Mouse (Mus musculus) kidney, postnatal 10 days (tissue): ENCODE measurements around the gene Chrne.
A peak's percentile ranks its signal among the peaks of the same experiment; 100 is the strongest.

Experiments used
- DNase-seq: peaks from one replicate; pipeline ENCODE4 v3.0.0; 2021; ENCODE audit warnings: mixed read lengths

Gene Chrne

DNA sequence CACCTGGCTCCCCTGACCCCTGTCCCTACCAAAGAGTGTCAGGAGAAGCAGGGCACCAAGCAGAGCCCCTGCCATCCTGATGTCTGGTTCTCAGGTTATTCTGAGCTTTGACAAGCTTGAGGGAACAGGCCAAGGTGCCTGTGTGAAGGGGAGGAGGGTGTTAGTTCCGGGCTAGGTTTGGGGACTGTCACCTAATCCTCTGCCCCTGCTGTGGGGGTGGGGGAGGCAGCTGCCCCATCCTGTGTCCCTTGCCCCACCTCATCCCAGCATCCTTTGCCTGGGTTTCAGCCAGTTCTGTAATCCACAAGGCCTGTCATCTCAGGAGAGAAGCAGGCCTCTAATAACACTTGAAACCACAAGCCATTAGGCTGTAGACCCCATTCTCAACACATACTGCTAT lies at the start of gene Chrne:
Gene Chrne, minus strand, starts transcription at position 116 of the 400 bp plus-strand sequence.
- no peak for DNase-seq

DNA sequence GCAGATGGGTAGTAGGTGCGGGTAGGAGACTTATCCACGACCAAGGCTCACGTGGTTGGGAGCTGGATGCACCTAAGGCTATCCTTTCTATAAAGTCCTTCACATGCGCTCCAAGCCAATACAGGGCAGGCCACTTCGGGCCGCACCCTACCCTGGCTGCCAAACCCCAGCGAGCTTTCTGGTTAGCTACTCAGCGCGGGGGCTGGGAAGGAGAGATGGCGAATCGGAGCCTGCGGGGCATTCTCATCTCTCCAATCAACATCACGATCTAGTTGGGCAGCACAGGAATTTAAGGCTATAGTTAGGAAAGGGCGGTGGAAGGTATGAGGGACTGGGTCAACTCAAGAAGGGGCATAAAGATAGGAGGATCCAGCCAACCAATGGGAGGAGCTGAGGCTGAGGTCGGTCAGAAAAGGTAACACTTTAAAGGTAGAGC lies 49.3 kb upstream of the Chrne start:
- peak; percentile 83 for DNase-seq

DNA sequence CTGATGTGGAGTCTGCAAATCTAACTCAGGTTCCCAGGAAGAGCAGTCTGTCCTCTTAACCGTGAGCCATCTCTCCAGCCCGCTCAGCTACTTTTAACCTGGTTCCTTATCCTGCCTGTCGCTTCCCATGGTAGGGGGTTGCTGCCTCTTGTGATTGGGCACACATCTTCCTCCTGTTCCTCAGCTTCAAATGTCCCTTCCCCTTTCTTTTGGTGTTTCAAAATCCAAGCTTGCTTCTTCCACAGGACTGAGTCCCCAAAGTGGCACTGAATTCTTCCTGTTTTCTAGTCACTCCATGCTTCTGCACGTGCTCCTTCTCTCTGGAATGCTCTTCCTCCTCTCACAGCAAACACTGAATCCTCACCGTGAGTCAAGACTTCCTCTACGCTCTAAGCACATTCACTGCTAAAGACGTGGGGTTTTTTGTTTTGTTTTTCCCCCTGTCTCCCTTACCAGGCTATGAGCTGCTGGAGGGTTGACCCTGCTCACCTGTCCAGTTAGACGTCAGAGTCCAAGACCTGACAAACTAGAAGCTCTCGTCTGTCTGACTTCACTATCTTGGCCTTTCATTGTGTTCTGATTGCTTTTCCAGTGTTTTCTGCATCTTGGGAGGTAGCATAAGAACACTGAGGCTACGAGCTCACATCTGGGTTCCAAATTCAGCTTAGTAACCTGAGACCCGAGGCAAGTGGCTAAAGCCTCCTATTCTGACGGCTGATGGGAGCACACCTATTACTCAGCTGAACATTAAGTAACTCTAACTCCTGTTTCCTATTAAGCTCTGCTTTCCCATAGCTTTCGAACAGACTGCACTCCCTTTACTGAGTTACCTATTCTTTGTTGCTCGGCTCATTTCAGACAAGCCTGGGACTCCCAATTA lies 48.5 kb upstream of the Chrne start:
- no peak for DNase-seq

DNA sequence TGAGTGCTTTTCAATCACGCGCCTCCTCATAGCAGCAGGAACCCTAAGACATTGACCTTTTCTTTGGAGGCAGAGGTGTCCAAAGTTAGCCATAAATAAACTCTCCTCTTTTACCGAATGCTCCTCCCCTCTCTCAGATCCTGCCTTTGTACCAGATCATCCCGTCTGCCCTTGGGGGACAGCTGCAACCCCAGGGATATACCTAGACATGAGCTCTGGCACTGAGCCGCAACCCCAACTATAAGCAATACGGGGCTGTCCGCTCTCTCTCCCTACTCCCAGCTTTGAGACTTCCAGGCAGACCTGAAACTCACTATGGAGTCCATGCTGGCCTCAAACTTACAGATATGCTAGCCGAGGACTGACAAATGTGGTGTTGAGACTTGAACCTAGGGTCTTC lies 47.7 kb upstream of the Chrne start:
- DNase-seq, result no peak

DNA sequence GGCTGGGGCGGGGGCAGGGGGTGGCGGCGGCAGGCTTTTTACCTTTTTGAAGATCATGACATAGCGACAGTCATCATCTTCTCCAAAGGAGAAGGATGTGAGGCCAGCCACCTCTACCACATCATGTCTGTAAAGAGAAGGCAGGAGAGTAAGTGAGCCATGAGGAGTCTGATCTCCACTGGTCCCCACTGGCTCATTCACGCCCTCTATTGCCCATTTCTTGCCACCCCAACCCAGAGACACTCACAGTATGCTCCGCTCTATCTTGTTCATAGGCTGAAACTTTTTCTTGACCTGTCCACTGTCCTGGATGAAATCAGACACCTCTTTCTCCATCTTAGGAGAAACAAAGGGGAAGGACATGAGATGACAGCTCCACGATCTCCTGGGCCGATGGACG lies 45.7 kb upstream of the Chrne start:
- DNase-seq, result no peak

DNA sequence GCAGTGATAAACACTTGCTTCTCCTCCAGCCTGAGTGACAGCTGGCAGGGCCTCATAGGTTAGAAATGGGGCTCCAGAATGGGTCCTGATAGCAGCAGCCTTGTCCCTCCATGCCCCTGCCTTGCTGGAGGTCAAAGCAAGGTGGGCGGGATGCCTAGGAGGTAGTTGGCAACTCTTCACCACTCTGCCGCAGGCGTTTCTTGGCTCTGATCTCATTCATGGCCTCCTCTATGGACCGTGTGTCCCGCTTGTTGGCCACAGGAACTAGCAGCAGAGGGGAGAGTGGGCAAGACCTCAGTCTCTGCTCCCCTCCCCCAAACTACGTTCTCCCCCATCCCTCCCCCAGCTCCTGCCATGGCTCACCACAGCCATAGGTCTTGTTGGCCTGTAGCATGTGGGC lies 44.9 kb upstream of the Chrne start:
- no peak for DNase-seq

DNA sequence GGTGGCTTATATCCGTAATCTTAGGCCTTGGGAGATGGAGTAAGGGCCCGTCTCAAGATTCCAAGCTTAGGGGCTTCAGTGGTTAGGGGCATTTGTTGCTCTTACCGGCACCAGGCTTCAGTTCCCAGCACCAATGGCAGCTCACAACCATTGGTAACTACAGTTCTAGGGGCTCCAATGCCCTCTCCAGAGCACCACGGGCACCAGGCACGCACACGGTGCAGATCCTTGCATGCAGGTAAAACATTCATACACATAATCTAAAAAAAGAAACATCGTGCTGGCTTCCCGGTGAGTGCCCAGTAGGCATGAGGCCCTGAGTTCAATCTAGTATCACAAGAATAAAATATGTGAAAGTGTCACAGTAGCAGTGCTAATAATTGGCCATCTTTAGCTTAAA lies 44.1 kb upstream of the Chrne start:
- DNase-seq, result no peak

DNA sequence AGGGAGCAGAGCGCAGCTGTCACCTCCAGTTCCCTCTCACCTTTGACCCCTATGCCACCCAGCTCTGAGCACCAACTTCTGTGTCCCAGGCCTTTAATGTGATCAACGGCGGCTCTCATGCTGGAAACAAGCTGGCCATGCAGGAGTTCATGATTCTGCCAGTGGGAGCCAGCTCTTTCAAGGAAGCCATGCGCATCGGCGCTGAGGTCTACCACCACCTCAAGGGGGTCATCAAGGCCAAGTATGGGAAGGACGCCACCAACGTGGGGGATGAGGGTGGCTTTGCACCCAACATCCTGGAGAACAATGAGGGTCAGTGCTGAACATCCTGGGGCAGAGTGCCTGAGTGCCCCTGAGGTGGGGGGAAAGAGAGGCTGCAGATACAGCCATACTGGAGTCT lies 41.6 kb upstream of the Chrne start:
- DNase-seq, result no peak

DNA sequence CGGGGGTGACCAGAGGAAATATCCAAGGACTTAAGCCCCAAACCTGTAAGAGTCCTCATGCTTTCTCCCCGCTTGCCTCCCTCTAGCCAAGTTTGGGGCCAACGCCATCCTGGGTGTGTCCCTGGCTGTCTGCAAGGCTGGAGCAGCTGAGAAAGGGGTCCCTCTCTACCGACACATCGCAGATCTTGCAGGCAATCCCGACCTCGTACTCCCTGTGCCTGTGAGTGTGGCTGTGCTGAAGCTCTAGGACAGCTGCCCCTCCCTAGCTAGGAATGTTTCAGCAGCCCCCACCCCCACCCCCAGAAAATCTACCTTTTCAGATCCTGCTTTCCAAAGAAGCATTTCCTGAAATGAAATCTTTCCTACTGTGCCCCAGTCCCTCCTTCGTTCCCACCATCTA lies 39.9 kb upstream of the Chrne start:
- DNase-seq, result no peak

DNA sequence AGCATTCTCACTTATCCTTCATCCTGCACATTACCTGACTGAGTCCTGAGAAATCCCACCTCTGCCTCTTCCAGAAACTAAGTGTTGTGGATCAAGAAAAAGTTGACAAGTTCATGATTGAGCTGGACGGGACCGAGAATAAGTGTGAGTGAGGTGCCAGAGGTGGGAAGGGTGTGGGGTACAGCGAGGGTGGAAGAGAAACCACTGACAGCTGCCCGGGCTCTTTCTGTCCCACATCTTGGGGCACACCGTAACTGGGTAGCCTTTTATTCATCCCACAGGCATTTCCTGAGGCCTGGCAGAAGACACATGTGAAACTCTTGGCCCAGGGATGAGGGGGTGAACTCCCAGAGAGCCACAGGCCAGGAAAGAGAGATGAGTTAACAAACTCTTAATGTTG lies 39.5 kb upstream of the Chrne start:
- DNase-seq, result no peak

DNA sequence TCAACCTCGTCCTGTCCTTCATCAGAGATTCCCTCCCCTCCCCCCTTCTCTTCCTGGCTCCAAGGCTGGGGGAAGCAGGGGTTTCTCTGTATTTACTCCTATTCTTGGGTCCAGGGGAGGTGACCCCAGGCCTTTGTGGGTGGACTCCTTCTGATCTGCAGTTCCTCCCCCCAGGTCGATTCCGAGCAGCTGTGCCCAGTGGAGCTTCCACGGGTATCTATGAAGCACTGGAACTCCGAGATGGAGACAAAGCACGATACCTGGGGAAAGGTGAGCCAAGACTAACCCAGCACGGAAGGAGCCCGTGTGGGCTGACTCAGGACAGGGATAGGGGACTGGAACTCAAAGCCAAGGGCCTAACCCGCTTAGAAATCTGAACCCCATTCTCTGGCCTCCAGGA lies 39.0 kb upstream of the Chrne start:
- no peak for DNase-seq

DNA sequence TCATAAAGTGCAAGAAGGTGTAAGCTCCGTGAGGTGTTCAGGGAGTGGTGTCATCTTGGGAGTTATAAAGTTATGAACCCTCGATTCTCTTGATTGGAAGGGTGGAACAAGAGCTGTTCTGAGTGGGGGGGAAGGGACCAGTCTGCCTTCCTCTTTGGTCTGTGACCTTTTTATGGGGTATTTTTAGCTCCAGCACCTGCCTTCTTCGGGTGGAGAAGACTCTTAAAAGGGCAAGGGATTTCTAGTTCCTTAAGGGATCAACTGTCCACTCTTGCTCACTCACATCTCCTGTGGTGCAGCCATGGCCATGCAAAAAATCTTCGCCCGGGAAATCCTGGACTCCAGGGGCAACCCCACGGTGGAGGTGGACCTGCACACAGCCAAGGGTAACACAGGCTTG lies 38.6 kb upstream of the Chrne start:
- DNase-seq, result no peak

DNA sequence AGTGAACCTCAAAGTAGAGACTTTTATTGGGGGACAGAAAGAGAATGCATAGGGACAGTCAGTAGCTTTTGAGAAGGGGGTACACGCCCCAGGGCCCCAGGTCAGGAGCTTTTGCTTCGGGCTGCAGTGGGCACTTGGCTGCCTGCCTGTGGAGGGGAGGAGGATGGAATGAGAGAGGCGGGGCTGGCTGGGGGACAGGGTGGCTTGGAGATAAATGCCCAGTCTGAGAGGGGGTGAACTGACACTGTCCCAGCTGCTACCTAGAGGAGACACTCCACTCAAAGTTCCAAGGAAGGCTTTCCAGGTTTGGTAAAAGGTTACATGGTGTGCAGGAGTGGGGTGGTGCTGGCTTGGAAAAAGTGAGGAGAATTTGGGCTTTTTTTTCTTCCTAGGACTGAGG lies 37.9 kb upstream of the Chrne start, which contains the start of gene Eno3:
Gene Eno3, plus strand, starts transcription at position 239 of the 400 bp plus-strand sequence.
- DNase-seq, result peak; percentile 50

DNA sequence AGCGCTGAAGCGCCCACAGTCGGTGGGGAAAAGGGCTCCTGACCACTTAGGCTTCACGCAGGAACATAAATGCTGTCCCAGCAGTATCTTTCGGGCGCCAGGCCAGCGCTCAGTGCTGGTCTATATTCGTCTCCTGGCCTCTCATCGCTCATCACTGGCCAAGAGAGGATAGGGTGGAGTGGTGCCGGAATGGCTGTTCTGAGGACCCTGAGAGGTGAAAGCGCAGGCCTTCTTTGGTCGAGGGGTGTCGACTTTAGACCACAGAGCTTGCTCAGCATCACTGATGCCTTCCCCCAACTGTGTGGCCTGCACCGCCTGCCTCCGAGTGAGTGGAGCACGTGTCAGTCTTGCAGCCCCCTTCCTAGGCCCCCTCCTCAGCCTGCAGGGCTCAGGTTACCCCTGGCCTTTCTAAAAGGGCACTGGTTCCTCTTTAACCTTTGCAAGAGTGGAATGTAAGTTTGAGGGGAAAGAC lies 37.5 kb upstream of the Chrne start:
- DNase-seq, result peak; percentile 76

DNA sequence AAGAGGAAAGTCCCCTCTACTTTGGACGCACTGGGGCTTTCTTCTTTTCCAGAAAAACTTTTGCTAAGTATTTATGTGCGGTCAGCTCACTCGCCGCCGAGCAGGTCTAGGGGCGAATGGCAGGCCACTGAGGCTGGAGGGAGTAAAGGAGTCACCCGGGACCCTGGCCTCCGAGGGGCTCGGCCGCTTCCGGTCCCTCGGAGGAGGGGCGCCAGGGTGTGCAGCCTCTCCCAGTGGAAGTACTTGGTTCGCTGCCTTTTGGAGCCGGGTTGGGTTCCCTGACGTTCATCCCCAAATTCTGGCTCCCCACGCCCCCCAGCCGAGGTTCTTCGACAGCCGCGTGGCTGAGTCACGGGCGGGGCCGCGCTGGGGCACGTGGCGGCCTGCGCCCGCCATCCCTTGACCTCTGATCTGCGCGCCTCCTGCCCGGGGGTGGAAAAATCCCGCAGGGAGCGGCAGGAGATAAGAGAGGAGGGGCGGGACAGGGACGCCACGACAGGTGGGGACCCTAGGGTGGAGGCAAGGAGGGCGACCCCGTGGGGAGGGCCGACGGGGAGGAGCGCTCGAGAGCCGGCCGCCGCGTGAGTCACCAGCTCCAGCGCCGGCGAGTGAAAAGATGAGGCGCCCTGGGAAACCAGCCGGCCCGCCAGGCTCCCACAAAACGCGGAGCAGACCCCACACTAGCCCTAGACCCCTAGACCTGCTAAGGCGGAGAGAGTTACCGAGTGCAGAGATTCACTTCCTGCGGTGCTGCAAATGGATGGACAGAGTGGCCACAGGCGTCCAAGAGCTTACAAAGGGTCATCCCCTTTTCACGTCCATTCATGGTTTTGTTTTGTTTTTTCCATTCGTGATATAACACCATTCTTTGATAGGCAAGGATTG lies 36.8 kb upstream of the Chrne start:
- peak; percentile 77 for DNase-seq

DNA sequence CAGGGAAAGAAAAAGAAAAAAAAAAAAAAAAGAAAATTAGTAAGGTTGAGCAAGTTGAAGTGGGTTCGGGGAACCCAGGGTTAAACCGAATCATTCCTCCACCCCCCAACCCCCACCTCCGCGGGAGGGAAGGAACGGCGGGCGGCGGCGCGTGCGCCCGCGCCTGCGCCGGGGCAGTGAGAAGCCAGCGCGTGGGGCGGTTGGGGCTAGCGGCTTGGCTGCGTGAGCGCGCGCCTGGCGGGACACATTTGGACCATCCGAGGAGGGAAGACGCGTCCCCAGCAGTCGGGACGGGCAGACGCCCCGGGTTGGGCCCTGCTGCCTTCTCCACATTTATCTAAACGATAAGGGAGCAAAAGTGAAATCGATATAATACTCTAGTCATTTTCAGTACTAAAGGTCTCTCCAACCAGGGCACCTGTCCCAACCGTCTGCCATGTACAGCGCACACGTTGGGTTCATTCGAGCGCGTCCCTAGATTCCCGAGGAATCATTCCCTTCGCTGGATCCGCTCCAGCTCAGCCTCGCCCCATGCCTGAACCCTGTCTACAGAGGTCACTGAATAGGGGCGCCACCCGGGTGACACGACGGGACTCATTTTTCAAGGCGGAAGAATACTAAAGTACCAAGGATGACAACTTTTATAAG lies 36.0 kb upstream of the Chrne start:
- DNase-seq, result peak; percentile 93

DNA sequence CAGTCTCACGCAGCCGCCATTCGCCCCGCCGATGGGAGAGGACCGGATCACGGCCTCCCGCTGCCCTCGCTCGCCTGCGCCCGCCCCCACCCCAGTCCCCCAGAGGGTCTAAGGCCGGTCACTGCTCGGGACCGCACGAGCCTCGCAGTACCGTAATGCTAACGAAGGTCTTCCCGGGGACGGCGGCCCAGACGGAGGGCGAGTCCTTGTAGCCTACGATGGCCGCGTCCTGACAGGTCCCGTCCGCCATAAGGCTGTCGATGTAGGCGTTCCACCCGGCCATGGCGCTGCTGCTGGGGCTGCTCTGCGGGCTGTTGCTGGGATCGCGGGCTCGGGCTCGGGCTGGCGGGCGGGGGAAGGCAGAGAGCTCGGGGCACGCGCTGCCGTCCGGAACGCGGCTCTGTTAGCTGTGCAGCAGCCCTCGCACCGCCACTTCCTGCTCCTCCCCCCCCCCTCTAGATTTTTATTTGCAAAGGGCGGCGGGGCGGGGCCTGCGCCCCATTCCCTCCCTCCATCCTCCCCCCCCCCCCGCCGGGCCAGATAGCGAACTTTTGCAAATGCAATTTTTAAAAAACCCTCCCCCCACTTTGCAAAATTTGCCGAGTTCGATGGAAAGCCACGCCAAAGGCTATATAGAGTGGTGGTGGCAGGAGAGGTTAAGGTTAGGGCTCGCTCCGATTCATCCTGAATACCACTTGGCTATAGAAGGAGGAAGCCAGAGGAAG lies 35.3 kb upstream of the Chrne start, which contains the start of gene Pfn1:
Gene Pfn1, minus strand, starts transcription at position 447 of the 725 bp plus-strand sequence.
- DNase-seq, result peak; percentile 92

DNA sequence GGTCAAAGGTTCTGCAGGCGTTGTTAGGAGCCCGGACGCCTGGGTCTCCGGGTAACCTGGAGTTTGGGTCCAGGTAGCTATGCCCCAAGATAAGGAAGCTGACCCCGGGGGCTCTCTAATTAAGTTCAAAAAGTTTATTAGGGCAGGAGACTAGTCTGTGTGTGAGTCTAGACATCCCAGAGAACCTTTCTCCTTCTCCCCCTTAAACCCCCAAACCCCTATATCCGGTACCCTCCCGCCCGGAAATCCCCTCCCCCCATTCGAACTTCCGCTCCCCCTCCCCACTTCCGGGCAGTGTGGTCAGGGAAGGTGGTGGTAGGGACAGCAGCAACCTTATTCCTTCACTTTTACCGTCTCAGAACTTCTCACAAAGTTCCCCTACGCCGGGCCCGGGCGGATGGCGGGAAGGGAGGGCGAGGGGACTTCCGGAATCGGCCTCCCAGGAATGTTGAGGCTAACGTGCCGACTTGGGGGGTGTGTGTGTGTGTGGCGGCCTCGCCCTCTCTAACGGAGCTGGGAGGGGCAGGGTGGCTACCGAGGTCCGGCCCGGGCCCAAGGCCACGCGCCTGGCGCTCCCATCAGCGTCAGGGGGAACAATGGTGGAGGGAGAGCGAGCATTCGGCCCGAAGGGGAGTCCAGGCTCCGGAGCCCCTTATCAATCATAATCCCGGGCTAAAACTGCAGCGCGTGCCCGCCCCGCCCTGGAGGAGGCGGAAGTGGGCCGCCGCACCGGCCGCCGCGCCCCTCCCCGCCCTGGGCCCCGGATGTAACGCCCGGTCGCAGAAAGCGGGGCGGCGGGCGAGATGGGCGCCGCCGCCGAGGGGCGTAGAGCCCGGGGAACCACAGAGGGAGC lies 34.6 kb upstream of the Chrne start:
- peak; percentile 85 for DNase-seq

DNA sequence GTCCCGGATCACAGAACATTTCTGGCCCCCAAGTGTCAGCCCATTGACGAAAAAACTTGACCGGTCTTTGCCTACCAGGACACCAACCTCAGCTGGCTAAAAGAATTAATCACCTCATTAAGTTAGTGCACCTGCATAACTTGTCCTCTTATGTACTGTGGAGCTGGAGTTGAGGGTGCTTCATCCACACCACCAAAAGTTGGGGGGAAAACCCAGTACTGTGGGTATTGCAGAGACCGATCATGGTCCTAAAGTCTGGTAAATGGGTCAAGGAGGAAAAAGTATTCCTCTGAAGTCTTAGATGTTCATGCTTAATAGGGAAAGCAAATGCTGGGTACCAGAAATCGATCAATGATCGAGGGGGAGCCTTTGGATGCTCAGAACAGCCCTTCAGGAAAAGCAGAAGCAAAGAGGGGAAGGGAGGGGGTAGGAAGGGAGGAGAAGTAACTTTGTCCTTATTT lies 33.9 kb upstream of the Chrne start:
- no peak for DNase-seq

DNA sequence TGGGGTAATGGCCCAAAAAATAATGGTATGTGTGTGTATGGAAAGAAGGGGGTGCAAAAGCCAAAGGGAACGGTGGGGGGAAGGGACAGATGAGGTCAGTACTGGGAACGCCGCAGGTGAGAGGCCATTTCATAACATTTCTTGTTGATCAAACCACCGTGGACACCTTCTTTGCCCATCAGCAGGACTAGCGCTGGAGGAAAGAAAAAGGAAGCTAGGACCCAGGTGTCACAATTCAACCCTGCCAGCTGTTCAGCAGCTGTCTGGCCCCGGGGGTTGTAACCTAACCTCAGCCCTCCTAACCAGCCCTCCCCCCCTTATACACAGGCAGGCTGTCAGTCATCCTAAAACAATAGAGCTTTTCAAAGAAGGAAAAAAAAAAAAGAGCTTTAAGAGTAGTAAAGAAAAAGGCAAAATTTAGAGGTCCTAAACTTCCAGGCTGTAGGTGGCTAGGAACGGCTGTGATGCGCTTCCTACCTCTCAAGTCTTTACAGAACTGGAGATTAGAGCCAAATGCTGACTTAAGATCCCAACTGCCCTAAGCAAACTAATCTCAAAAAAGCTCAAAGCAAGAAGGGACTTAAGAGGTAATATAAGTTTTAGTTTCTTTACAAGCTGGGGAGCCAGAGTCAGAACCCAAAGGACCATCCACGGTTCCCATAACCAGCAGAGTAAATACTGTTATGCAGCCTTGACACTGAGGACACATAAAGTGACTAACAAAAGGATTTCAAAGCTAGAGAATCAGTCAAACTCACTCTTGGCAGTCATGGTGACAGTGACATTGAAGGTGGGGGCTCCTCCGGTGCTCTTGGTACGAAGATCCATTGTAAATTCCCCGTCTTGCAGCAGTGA lies 33.2 kb upstream of the Chrne start:
- no peak for DNase-seq
